Mouse (Mus musculus): Measurements from ENCODE around the gene Tuba1c. TPM values are rescaled to one million over a fixed set of nuclear protein-coding genes. Genes with fewer than 3 reads are reported as not detected.
A peak's percentile ranks its signal among the peaks of the same experiment; 100 is the strongest.

The Tuba1c gene
- total and polyA plus RNA-seq, 3 experiments: 178 to 390 (median 220) TPM

GRCm38 (mm10) chr15:98992086-98992912 lies 37.4 kb upstream of the Tuba1c start (continued):
- TF ChIP-seq JUND (conservative IDR thresholded peaks at IDR 0.05; ENCODE audit: low read depth, low read length): peak; percentile 56; the same call in 1 of the 2 replicates
- TF ChIP-seq USF1 (IDR thresholded peaks at IDR 0.05; ENCODE audit: low read depth, low read length): no peak
- TF ChIP-seq SMC3 (IDR thresholded peaks at IDR 0.05; ENCODE audit: low read depth, low read length): no peak
- no peak for TF ChIP-seq ZC3H11A (IDR thresholded peaks at IDR 0.05; ENCODE audit: low read depth, low read length)
- TF ChIP-seq EP300 (IDR thresholded peaks at IDR 0.05; ENCODE audit: low read length): peak; percentile 63; the same call in 1 of the 2 replicates
- TF ChIP-seq RCOR1 (conservative IDR thresholded peaks at IDR 0.05; ENCODE audit: low read depth, low read length): no peak
- peak; percentile 53; the same call in 1 of the 2 replicates for TF ChIP-seq TCF12 (IDR thresholded peaks at IDR 0.05; ENCODE audit: low read depth, low read length)
- 0 out of 2 replicates have a peak, but pooled peaks have one; percentile 19 for TF ChIP-seq CHD1 (IDR thresholded peaks at IDR 0.05; ENCODE audit: low read depth, low read length)
- no peak; the same call in 1 of the 2 replicates for TF ChIP-seq HCFC1 (IDR thresholded peaks at IDR 0.05; ENCODE audit: low read depth, low read length)
- TF ChIP-seq USF2 (conservative IDR thresholded peaks at IDR 0.05; ENCODE audit: low read depth, low read length): no peak
- peak; percentile 69; the same call in 1 of the 2 replicates for TF ChIP-seq UBTF (IDR thresholded peaks at IDR 0.05; ENCODE audit: low read depth, low read length)
- TF ChIP-seq MAFK (IDR thresholded peaks at IDR 0.05; ENCODE audit: insufficient replicate concordance, low read length): 0 out of 2 replicates have a peak, but pooled peaks have one; percentile 12
- no peak for TF ChIP-seq RAD21 (IDR thresholded peaks at IDR 0.05; ENCODE audit: low read depth, low read length)
- TF ChIP-seq ZMIZ1 (IDR thresholded peaks at IDR 0.05; ENCODE audit: low read depth, low read length): peak; percentile 82
- TF ChIP-seq MEF2A (IDR thresholded peaks at IDR 0.05; ENCODE audit: borderline replicate concordance, low read depth, low read length): peak; percentile 29; the same call in 1 of the 2 replicates
- TF ChIP-seq MXI1 (IDR thresholded peaks at IDR 0.05; ENCODE audit: low read depth, low read length): peak; percentile 35; the same call in 1 of the 2 replicates
- no peak for TF ChIP-seq CTCF (conservative IDR thresholded peaks at IDR 0.05 in 1 of 2, IDR thresholded peaks at IDR 0.05 in 1 of 2; ENCODE audit: low read depth in 2 of 2, low read length in 2 of 2)

- H3K9me3 ChIP-seq (replicated peaks; ENCODE audit: low read length): no peaks in the 10 kb centered on the region
- H3K27me3 ChIP-seq (replicated peaks): no peaks in the 10 kb centered on the region
- peak overlapping the region; percentile 74 for H3K9ac ChIP-seq (ENCODE audit: insufficient read depth, low read depth)
- no peaks in the 10 kb centered on the region for H3K36me3 ChIP-seq (replicated peaks in 1 of 2; ENCODE audit: control insufficient read depth in 1 of 2, insufficient read depth in 1 of 2, low read length in 1 of 2)
- dilution Hi-C loops (cut with MboI; ENCODE audit: extremely low pct_ligation_motif_present, extremely low pct_unique_long_range_greater_than_20kb, low sequenced_read_pairs) (no loop called here), in situ Hi-C loops (cut with MboI; ENCODE audit: low pct_ligation_motif_present, low pct_unique_long_range_greater_than_20kb, low sequenced_read_pairs) (loop anchor here (5.0 to 10.0 kb wide), 2 partner anchors 58 to 106 kb away; partner anchors contain the start of gene Tuba1b)
- peaks cover 8 to 46% of the 10 kb centered on the region in 2 experiments for H3K4me1 ChIP-seq (ENCODE audit: control insufficient read depth in 1 of 2, insufficient read depth in 2 of 2)
- DNase-seq (ENCODE audit: extremely low read depth): peak; percentile 96
- H3K79me2 ChIP-seq (replicated peaks; ENCODE audit: control insufficient read depth, extremely low read depth, insufficient read depth, poor library complexity, severe bottlenecking): no peaks in the 10 kb centered on the region
- peak overlapping the region; percentile 70 for H3K27ac ChIP-seq (ENCODE audit: insufficient read depth, low read depth)
- H3K4me2 ChIP-seq (ENCODE audit: insufficient read depth, low read depth, poor library complexity, severe bottlenecking): peak overlapping the region; percentile 92
- H3K4me3 ChIP-seq (replicated peaks in 1 of 3; ENCODE audit: low read depth in 2 of 3, low read length in 2 of 3, poor library complexity in 1 of 3): peak overlapping the region; percentile 57 to 82 (median 65)
- TF ChIP-seq JUND (conservative IDR thresholded peaks at IDR 0.05; ENCODE audit: low read depth, low read length) (0 out of 2 replicates have a peak, but pooled peaks have one; percentile 16), ZC3H11A (IDR thresholded peaks at IDR 0.05; ENCODE audit: low read depth, low read length) (no peak), ZKSCAN1 (IDR thresholded peaks at IDR 0.05; ENCODE audit: borderline replicate concordance, low read depth, low read length) (no peak), NELFE (IDR thresholded peaks at IDR 0.05; ENCODE audit: low read depth, low read length) (peak; percentile 89), RCOR1 (conservative IDR thresholded peaks at IDR 0.05; ENCODE audit: low read depth, low read length) (peak; percentile 44; the same call in 1 of the 2 replicates), MEF2A (IDR thresholded peaks at IDR 0.05; ENCODE audit: borderline replicate concordance, low read depth, low read length) (peak; percentile 58), TCF12 (IDR thresholded peaks at IDR 0.05; ENCODE audit: low read depth, low read length) (peak; percentile 83), POLR2AphosphoS2 (IDR thresholded peaks at IDR 0.05; ENCODE audit: low read depth, low read length) (peak; percentile 88), IRF4 (IDR thresholded peaks at IDR 0.05; ENCODE audit: low read depth, low read length) (peak; percentile 71; the same call in 1 of the 2 replicates), ETS1 (conservative IDR thresholded peaks at IDR 0.05; ENCODE audit: low read depth, low read length) (no peak; the same call in 1 of the 2 replicates), ELF1 (IDR thresholded peaks at IDR 0.05; ENCODE audit: low read depth, low read length) (peak; percentile 89), BHLHE40 (IDR thresholded peaks at IDR 0.05; ENCODE audit: low read depth, low read length) (peak; percentile 31; the same call in 1 of the 2 replicates), MYC (IDR thresholded peaks at IDR 0.05; ENCODE audit: low read depth, low read length) (peak; percentile 87; the same call in 1 of the 2 replicates), PAX5 (IDR thresholded peaks at IDR 0.05; ENCODE audit: low read length) (no peak), UBTF (IDR thresholded peaks at IDR 0.05; ENCODE audit: low read depth, low read length) (peak; percentile 46; the same call in 1 of the 2 replicates), TBP (conservative IDR thresholded peaks at IDR 0.05; ENCODE audit: low read depth, low read length) (no peak; the same call in 1 of the 2 replicates), MAX (IDR thresholded peaks at IDR 0.05; ENCODE audit: low read length) (peak; percentile 64), RAD21 (IDR thresholded peaks at IDR 0.05; ENCODE audit: low read depth, low read length) (peak; percentile 45), SIN3A (IDR thresholded peaks at IDR 0.05; ENCODE audit: low read length) (peak; percentile 92), MXI1 (IDR thresholded peaks at IDR 0.05; ENCODE audit: low read depth, low read length) (peak; percentile 66), CTCF (conservative IDR thresholded peaks at IDR 0.05 in 1 of 2, IDR thresholded peaks at IDR 0.05 in 1 of 2; ENCODE audit: low read depth in 2 of 2, low read length in 2 of 2) (peak; percentile 95 to 96), USF2 (conservative IDR thresholded peaks at IDR 0.05; ENCODE audit: low read depth, low read length) (no peak), NRF1 (IDR thresholded peaks at IDR 0.05; ENCODE audit: low read depth, low read length) (peak; percentile 23; the same call in 1 of the 2 replicates)
Observed at GRCm38 (mm10) chr15:98993093-98993793, 36.4 kb upstream of the Tuba1c start.

Data from CH12.LX (cell line).